Mouse (Mus musculus): ENCODE data around the gene Gm15293.
"Not testable (repeated sequence)": the region's sequence is repeated elsewhere in the genome, so short reads cannot be mapped to it uniquely, and the experiment has no call there.

Gm15293 gene

GRCm38 (mm10) chr8:21201261-21201660 lies at the start of gene Gm15293:
Gm15293 (plus strand) TSS chr8:21201561.
- DNase-seq = not testable (repeated sequence)

GRCm38 (mm10) chr8:21161977-21162376 lies 39.4 kb upstream of the Gm15293 start, which contains the start of gene Defa22:
Defa22 (plus strand) TSS chr8:21162277.
- DNase-seq = not testable (repeated sequence)

GRCm38 (mm10) chr8:21191314-21191713 lies 10.0 kb upstream of the Gm15293 start, which contains the start of gene Defa31:
Defa31 (plus strand) TSS chr8:21191614.
- not testable (repeated sequence) for DNase-seq
